Mouse (Mus musculus) limb, embryonic 15.5 days (tissue): Measurements from ENCODE around the gene Olfr1120. TPM values are rescaled to one million over a fixed set of nuclear protein-coding genes. Genes with fewer than 3 reads are reported as not detected.
"Not testable (repeated sequence)": the region's sequence is repeated elsewhere in the genome, so short reads cannot be mapped to it uniquely, and the experiment has no call there.

Experiments
- ATAC-seq: fragments of 200-750 bp; cut with Nextera tagmentation; 2 replicates; pipeline ENCODE4 v1.8.0; 2017; ENCODE audit warnings: low read depth, moderate TSS enrichment; ENCODE audit not compliant: insufficient number of reproducible peaks, low FRiP score, low TSS enrichment
- H3K27ac ChIP-seq: fragments of 300-500 bp; sonication (generic); 2 replicates; pipeline ENCODE4 v1.5.1; 2015; ENCODE audit warnings: moderate library complexity, mild to moderate bottlenecking, inconsistent platforms
- H3K27me3 ChIP-seq: fragments of 300-500 bp; sonication (generic); 2 replicates; pipeline ENCODE4 v1.6.1; 2015; ENCODE audit warnings: inconsistent platforms
- H3K36me3 ChIP-seq: fragments of 300-500 bp; sonication (generic); 2 replicates; pipeline ENCODE4 v1.6.1; 2015; ENCODE audit warnings: inconsistent platforms
- H3K4me1 ChIP-seq: fragments of 300-500 bp; sonication (generic); 2 replicates; pipeline ENCODE4 v1.6.1; 2015; ENCODE audit warnings: inconsistent platforms
- H3K4me2 ChIP-seq: fragments of 300-500 bp; sonication (generic); 2 replicates; pipeline ENCODE4 v1.6.1; 2015; ENCODE audit warnings: mild to moderate bottlenecking, inconsistent platforms
- H3K4me3 ChIP-seq: fragments of 300-500 bp; sonication (generic); 2 replicates; pipeline ENCODE4 v1.5.1; 2015; ENCODE audit warnings: mild to moderate bottlenecking, inconsistent platforms
- H3K9ac ChIP-seq: fragments of 300-500 bp; sonication (generic); 2 replicates; pipeline ENCODE4 v1.6.1; 2015; ENCODE audit warnings: inconsistent platforms
- H3K9me3 ChIP-seq: fragments of 300-500 bp; sonication (generic); 2 replicates; pipeline ENCODE4 v1.6.1; 2016; ENCODE audit warnings: inconsistent platforms
- WGBS: fragments of 180-500 bp; shearing (Covaris S2); methylation state at CpG from one replicate; pipeline ENCODE4 v1.1.7; 2015; 5-methylcytosine and 5-hydroxymethylcytosine counted together
- polyA plus RNA-seq: library from polyadenylated mRNA; unstranded; fragments of >200 nt; fragmentation: Nextera tagmentation; extraction: Ambion mirVana; gene quantifications from 2 replicates; pipeline ENCODE4 v1.2.1, GENCODE M21; 2015

Gene Olfr1120
- not detected in 2 replicates for polyA plus RNA-seq

- Histone ChIP-seq H3K27ac (no peak within 1 kb of the TSS), H3K9ac (no peak within 1 kb of the TSS)
These were observed at the start of gene Olfr1120 for GRCm38 (mm10) chr2:87354515-87354914. Gene Olfr1120, plus strand, starts transcription at chr2:87354815.

GRCm38 (mm10) chr2:87307281-87307680, 47.3 kb upstream of the Olfr1120 start, which contains the start of gene Olfr1118:
Gene Olfr1118, plus strand, starts transcription at chr2:87307581.
- H3K27ac ChIP-seq: no peak within 1 kb of the TSS
- no peaks in the 10 kb centered on the region for H3K27me3 ChIP-seq
- H3K36me3 ChIP-seq: no peaks in the 10 kb centered on the region
- ATAC-seq: no peak
- no peaks in the 10 kb centered on the region for H3K9me3 ChIP-seq
- H3K4me1 ChIP-seq: no peaks in the 10 kb centered on the region
- no peak within 1 kb of the TSS for H3K4me2 ChIP-seq
- no peak within 1 kb of the TSS for H3K9ac ChIP-seq
- WGBS: 67% methylated on average over 1 of the region's 1 CpGs
- H3K4me3 ChIP-seq: no peak within 1 kb of the TSS

More at GRCm38 (mm10) chr2:87354515-87354914, at the start of gene Olfr1120:
- Histone ChIP-seq H3K4me2 (no peak within 1 kb of the TSS), H3K9me3 (no peaks in the 10 kb centered on the region), H3K27me3 (no peaks in the 10 kb centered on the region), H3K4me3 (no peak within 1 kb of the TSS), H3K36me3 (no peaks in the 10 kb centered on the region), H3K4me1 (no peaks in the 10 kb centered on the region)
- ATAC-seq: no peak
- 52% methylated on average over 2 of the region's 2 CpGs for WGBS

GRCm38 (mm10) chr2:87360121-87360520, 5.5 kb downstream of the Olfr1120 start:
- not testable (repeated sequence) for H3K9ac ChIP-seq, H3K27me3 ChIP-seq, H3K9me3 ChIP-seq, H3K4me2 ChIP-seq, H3K4me1 ChIP-seq, ATAC-seq, H3K27ac ChIP-seq, H3K4me3 ChIP-seq, H3K36me3 ChIP-seq
- WGBS: 92% methylated on average over 2 of the region's 2 CpGs

GRCm38 (mm10) chr2:87369595-87369994, 15.0 kb downstream of the Olfr1120 start, which contains the start of gene Olfr1121:
Gene Olfr1121, plus strand, starts transcription at chr2:87369895.
- Histone ChIP-seq H3K36me3 (no peaks in the 10 kb centered on the region), H3K4me2 (no peak within 1 kb of the TSS), H3K9me3 (no peaks in the 10 kb centered on the region), H3K27me3 (no peaks in the 10 kb centered on the region), H3K4me1 (no peaks in the 10 kb centered on the region), H3K27ac (no peak within 1 kb of the TSS), H3K9ac (no peak within 1 kb of the TSS), H3K4me3 (no peak within 1 kb of the TSS)
- WGBS: 36% methylated on average over 1 of the region's 1 CpGs
- ATAC-seq: no peak

GRCm38 (mm10) chr2:87371726-87372125, 17.1 kb downstream of the Olfr1120 start:
- H3K4me2 ChIP-seq: no peak overlapping the region

GRCm38 (mm10) chr2:87383935-87384334, 29.3 kb downstream of the Olfr1120 start:
- no peaks in the 10 kb centered on the region for H3K9me3 ChIP-seq
- H3K9ac ChIP-seq: no peak overlapping the region
- ATAC-seq: no peak
- H3K4me3 ChIP-seq: no peak overlapping the region
- WGBS: 88% methylated on average over 2 of the region's 2 CpGs
- H3K4me1 ChIP-seq: no peaks in the 10 kb centered on the region
- H3K4me2 ChIP-seq: no peak overlapping the region
- H3K36me3 ChIP-seq: no peaks in the 10 kb centered on the region
- H3K27me3 ChIP-seq: no peaks in the 10 kb centered on the region
- H3K27ac ChIP-seq: no peak overlapping the region

More at GRCm38 (mm10) chr2:87371726-87372125, 17.1 kb downstream of the Olfr1120 start:
- no peaks in the 10 kb centered on the region for H3K36me3 ChIP-seq
- no peak overlapping the region for H3K9ac ChIP-seq
- no peak overlapping the region for H3K27ac ChIP-seq
- H3K4me3 ChIP-seq: no peak overlapping the region
- no peaks in the 10 kb centered on the region for H3K27me3 ChIP-seq
- H3K4me1 ChIP-seq: no peaks in the 10 kb centered on the region
- WGBS: 87% methylated on average over 4 of the region's 4 CpGs
- no peaks in the 10 kb centered on the region for H3K9me3 ChIP-seq
- no peak for ATAC-seq

- WGBS: 71% methylated on average over 2 of the region's 2 CpGs
- Histone ChIP-seq H3K27ac (no peak within 1 kb of the TSS), H3K9me3 (no peaks in the 10 kb centered on the region), H3K36me3 (no peaks in the 10 kb centered on the region), H3K4me1 (no peaks in the 10 kb centered on the region), H3K9ac (no peak within 1 kb of the TSS), H3K4me2 (no peak within 1 kb of the TSS), H3K4me3 (no peak within 1 kb of the TSS), H3K27me3 (no peaks in the 10 kb centered on the region)
- no peak for ATAC-seq
These were observed 30.9 kb downstream of the Olfr1120 start, which contains the start of gene Olfr1122 for GRCm38 (mm10) chr2:87385549-87385948. Gene Olfr1122, plus strand, starts transcription at chr2:87385849.

GRCm38 (mm10) chr2:87393605-87394004, 39.0 kb downstream of the Olfr1120 start:
- H3K4me3 ChIP-seq, H3K27me3 ChIP-seq, H3K36me3 ChIP-seq, H3K4me2 ChIP-seq, H3K9me3 ChIP-seq, H3K9ac ChIP-seq, H3K27ac ChIP-seq, H3K4me1 ChIP-seq: not testable (repeated sequence)
- 0 out of 2 replicates have a peak, but pooled peaks have one; percentile 19 for ATAC-seq
- WGBS: 91% methylated on average over 5 of the region's 5 CpGs

- 79% methylated on average over 7 of the region's 7 CpGs for WGBS
- not testable (repeated sequence) for H3K4me3 ChIP-seq, H3K36me3 ChIP-seq, H3K27ac ChIP-seq, H3K9ac ChIP-seq, ATAC-seq, H3K4me2 ChIP-seq, H3K4me1 ChIP-seq, H3K27me3 ChIP-seq, H3K9me3 ChIP-seq
These were observed 40.1 kb downstream of the Olfr1120 start for GRCm38 (mm10) chr2:87394686-87395085.

Other genes with a start within 250 kb of the Olfr1120 start
- gene Olfr259, start 240.2 kb upstream of the Olfr1120 start, polyA plus RNA-seq: not detected in 2 replicates
- not detected in 2 replicates for gene Olfr1110, start 214.5 kb upstream of the Olfr1120 start, polyA plus RNA-seq
- not detected in 2 replicates for gene Olfr1111, start 202.2 kb upstream of the Olfr1120 start, polyA plus RNA-seq
- gene Olfr1112, start 167.0 kb upstream of the Olfr1120 start, polyA plus RNA-seq: not detected in 2 replicates
- gene Olfr1113, start 145.8 kb upstream of the Olfr1120 start, polyA plus RNA-seq: not detected in 2 replicates
- gene Olfr1115, start 106.8 kb upstream of the Olfr1120 start, polyA plus RNA-seq: not detected in 2 replicates
- gene Olfr1116, start 87.3 kb upstream of the Olfr1120 start, polyA plus RNA-seq: not detected in 2 replicates
- gene Olfr1118, start 47.2 kb upstream of the Olfr1120 start, polyA plus RNA-seq: not detected in 2 replicates
- gene Olfr1121, start 15.1 kb downstream of the Olfr1120 start, polyA plus RNA-seq: not detected in 2 replicates
- gene Olfr1122, start 31.0 kb downstream of the Olfr1120 start, polyA plus RNA-seq: not detected in 2 replicates
- gene Olfr1123, start 61.8 kb downstream of the Olfr1120 start, polyA plus RNA-seq: not detected in 2 replicates
- gene Olfr1124, start 75.5 kb downstream of the Olfr1120 start, polyA plus RNA-seq: not detected in 2 replicates
- gene Olfr1126, start 99.1 kb downstream of the Olfr1120 start, polyA plus RNA-seq: not detected in 2 replicates
- not detected in 2 replicates for gene Pramel7, start 142.3 kb downstream of the Olfr1120 start, polyA plus RNA-seq
- gene Pramel6, start 151.8 kb downstream of the Olfr1120 start, polyA plus RNA-seq: not detected in 2 replicates
- not detected in 2 replicates for gene Olfr153, start 177.0 kb downstream of the Olfr1120 start, polyA plus RNA-seq
- gene Olfr1128, start 190.7 kb downstream of the Olfr1120 start, polyA plus RNA-seq: not detected in 2 replicates
- gene Olfr1129, start 219.1 kb downstream of the Olfr1120 start, polyA plus RNA-seq: not detected in 2 replicates